Mouse (Mus musculus) embryonic fibroblast, embryonic 13.5 days (primary cell): ENCODE data around the gene Cspg5.

ENCODE experiments used
- CTCF ChIP-seq: IDR thresholded peaks from 2 replicates; pipeline ENCODE4 v1.5.1; 2011; ENCODE audit warnings: mild to moderate bottlenecking, control low read depth, low read length, moderate library complexity, borderline replicate concordance; ENCODE audit not compliant: insufficient read depth
- POLR2A ChIP-seq: IDR thresholded peaks from 2 replicates; pipeline ENCODE4 v1.6.1; 2011; ENCODE audit warnings: low read depth, mild to moderate bottlenecking, control low read depth, low read length, moderate library complexity

DNA sequence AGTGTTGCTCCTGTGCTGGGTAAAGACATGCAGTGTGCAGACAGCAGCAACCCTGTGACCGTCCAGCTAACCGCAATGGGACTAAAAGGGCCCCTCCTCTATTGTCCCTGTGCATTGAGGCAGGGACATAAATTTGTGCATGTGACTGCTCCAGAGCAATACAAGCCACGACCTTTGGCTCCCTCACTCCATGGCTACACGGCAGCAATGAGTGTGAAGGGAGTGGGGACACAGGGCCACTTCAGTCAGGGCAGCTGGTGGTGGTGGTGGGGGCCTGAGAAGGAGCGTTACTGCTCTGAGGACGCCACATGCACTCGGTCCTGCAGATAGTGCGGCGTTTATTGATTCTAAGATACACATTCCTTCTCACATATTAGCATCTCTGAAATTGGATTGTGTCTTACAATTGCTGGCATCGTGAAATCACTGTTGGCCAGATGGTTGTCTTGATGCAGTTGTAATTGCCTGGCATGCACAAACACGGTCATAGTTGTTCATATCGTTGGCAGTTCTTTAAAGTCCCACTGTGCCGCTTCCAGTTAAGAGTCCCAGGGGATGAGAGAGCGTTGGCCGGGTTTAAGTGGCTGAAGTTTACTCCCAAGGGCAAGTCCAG lies 11.9 kb downstream of the Cspg5 start:
- TF ChIP-seq CTCF: no peak
- no peak for TF ChIP-seq POLR2A
